Mouse (Mus musculus): ENCODE measurements around the gene Vmn2r82. TPM values are rescaled to one million over a fixed set of nuclear protein-coding genes. Genes with fewer than 3 reads are reported as not detected.
"Not testable (repeated sequence)": the region's sequence is repeated elsewhere in the genome, so short reads cannot be mapped to it uniquely, and the experiment has no call there.

The Vmn2r82 gene
- not detected in 2 replicates for polyA plus RNA-seq (2015; fragmentation: Nextera tagmentation; extraction: Ambion mirVana)

- ATAC-seq (ENCODE audit: extremely low read depth, insufficient number of reproducible peaks, low FRiP score, low TSS enrichment), result not testable (repeated sequence)
Measured at GRCm38 (mm10) chr10:79356220-79356619, at the start of gene Vmn2r82. TSS of gene Vmn2r82 (plus strand) at chr10:79356520.

GRCm38 (mm10) chr10:79322033-79322736, 34.1 kb upstream of the Vmn2r82 start:
- Histone ChIP-seq H3K4me3 (peak overlapping the region; percentile 49), H3K4me2 (peak overlapping the region; percentile 63), H3K9ac (peak overlapping the region; percentile 70; the same call in 1 of the 2 replicates), H3K27ac (replicated peaks) (peak overlapping the region; percentile 65)
- H3K36me3 ChIP-seq; H3K9me3 ChIP-seq; H3K27me3 ChIP-seq (replicated peaks); ATAC-seq (ENCODE audit: extremely low read depth, insufficient number of reproducible peaks, low FRiP score, low TSS enrichment); H3K4me1 ChIP-seq: not testable (repeated sequence)
- 4% methylated on average over 16 of the region's 16 CpGs for WGBS

More at GRCm38 (mm10) chr10:79356220-79356619, at the start of gene Vmn2r82:
- H3K4me2 ChIP-seq; H3K4me3 ChIP-seq; H3K4me1 ChIP-seq; H3K9ac ChIP-seq; H3K27me3 ChIP-seq (replicated peaks); H3K36me3 ChIP-seq; H3K27ac ChIP-seq (replicated peaks); H3K9me3 ChIP-seq: not testable (repeated sequence)
- WGBS, result 74% methylated on average over 4 of the region's 4 CpGs

GRCm38 (mm10) chr10:79322737-79323086, 33.6 kb upstream of the Vmn2r82 start:
- no peaks in the 10 kb centered on the region for H3K27me3 ChIP-seq (replicated peaks)
- no peak overlapping the region for H3K4me3 ChIP-seq
- no peak for ATAC-seq (ENCODE audit: extremely low read depth, insufficient number of reproducible peaks, low FRiP score, low TSS enrichment)
- H3K4me1 ChIP-seq, result no peaks in the 10 kb centered on the region
- no peak overlapping the region for H3K4me2 ChIP-seq
- H3K9ac ChIP-seq, result no peak overlapping the region
- no peak overlapping the region for H3K27ac ChIP-seq (replicated peaks)
- no peaks in the 10 kb centered on the region for H3K36me3 ChIP-seq
- H3K9me3 ChIP-seq, result no peaks in the 10 kb centered on the region

GRCm38 (mm10) chr10:79399946-79400700, 43.8 kb downstream of the Vmn2r82 start:
- WGBS, result 74% methylated on average over 8 of the region's 8 CpGs
- H3K9me3 ChIP-seq; H3K4me1 ChIP-seq; ATAC-seq (ENCODE audit: extremely low read depth, insufficient number of reproducible peaks, low FRiP score, low TSS enrichment); H3K4me2 ChIP-seq; H3K27ac ChIP-seq (replicated peaks); H3K36me3 ChIP-seq; H3K9ac ChIP-seq; H3K27me3 ChIP-seq (replicated peaks); H3K4me3 ChIP-seq: not testable (repeated sequence)

- Histone ChIP-seq H3K36me3 (no peaks in the 10 kb centered on the region), H3K9ac (no peak overlapping the region), H3K27ac (replicated peaks) (no peak overlapping the region), H3K4me3 (peak overlapping the region; percentile 20), H3K27me3 (replicated peaks) (no peaks in the 10 kb centered on the region), H3K9me3 (peaks cover 20% of the 10 kb centered on the region), H3K4me1 (no peaks in the 10 kb centered on the region), H3K4me2 (peak overlapping the region; percentile 33; the same call in 1 of the 2 replicates)
- ATAC-seq (ENCODE audit: extremely low read depth, insufficient number of reproducible peaks, low FRiP score, low TSS enrichment), result no peak
- WGBS, result 77% methylated on average over 24 of the region's 24 CpGs
Measured at GRCm38 (mm10) chr10:79417142-79417771, 60.9 kb downstream of the Vmn2r82 start.

GRCm38 (mm10) chr10:79417772-79418170, 61.5 kb downstream of the Vmn2r82 start:
- H3K9me3 ChIP-seq, result peaks cover 16% of the 10 kb centered on the region
- H3K9ac ChIP-seq; H3K27ac ChIP-seq (replicated peaks); H3K36me3 ChIP-seq; H3K4me3 ChIP-seq; H3K27me3 ChIP-seq (replicated peaks); H3K4me1 ChIP-seq; ATAC-seq (ENCODE audit: extremely low read depth, insufficient number of reproducible peaks, low FRiP score, low TSS enrichment); H3K4me2 ChIP-seq: not testable (repeated sequence)
- 70% methylated on average over 6 of the region's 6 CpGs for WGBS

- not testable (repeated sequence) for H3K27ac ChIP-seq (replicated peaks); H3K36me3 ChIP-seq; H3K4me3 ChIP-seq; H3K27me3 ChIP-seq (replicated peaks); H3K4me1 ChIP-seq; H3K9ac ChIP-seq; H3K9me3 ChIP-seq; ATAC-seq (ENCODE audit: extremely low read depth, insufficient number of reproducible peaks, low FRiP score, low TSS enrichment); H3K4me2 ChIP-seq
- WGBS, result 73% methylated on average over 23 of the region's 23 CpGs
Measured at GRCm38 (mm10) chr10:79435141-79435820, 79.0 kb downstream of the Vmn2r82 start.

Other genes with a start within 250 kb of the Vmn2r82 start
- gene Vmn2r80, start 207.8 kb upstream of the Vmn2r82 start, polyA plus RNA-seq (2015; fragmentation: Nextera tagmentation; extraction: Ambion mirVana), result not detected in 2 replicates
- not detected in 2 replicates for gene Vmn2r81, start 108.8 kb upstream of the Vmn2r82 start, polyA plus RNA-seq (2015; fragmentation: Nextera tagmentation; extraction: Ambion mirVana)
- not detected in 2 replicates for gene Vmn2r83, start 112.2 kb downstream of the Vmn2r82 start, polyA plus RNA-seq (2015; fragmentation: Nextera tagmentation; extraction: Ambion mirVana)
- gene Plpp2, start 177.3 kb downstream of the Vmn2r82 start, polyA plus RNA-seq (2015; fragmentation: Nextera tagmentation; extraction: Ambion mirVana), result 10.9 and 13.1 TPM in 2 replicates
- 32.9 and 33.5 TPM in 2 replicates for gene Mier2, start 198.7 kb downstream of the Vmn2r82 start, polyA plus RNA-seq (2015; fragmentation: Nextera tagmentation; extraction: Ambion mirVana)
- gene Theg, start 230.8 kb downstream of the Vmn2r82 start, polyA plus RNA-seq (2015; fragmentation: Nextera tagmentation; extraction: Ambion mirVana), result not detected in 2 replicates